Mouse (Mus musculus) right cerebral cortex, postnatal 4 days (tissue): ENCODE data around the gene B3galt6.

Experiments used
- DNase-seq: peaks from one replicate; pipeline ENCODE4 v3.0.0-alpha.2; 2022

B3galt6 gene

GRCm38 (mm10) chr4:155992241-155992905 lies at the start of gene B3galt6, which contains the start of gene Sdf4:
Gene B3galt6, minus strand, starts transcription at chr4:155992649.
Gene Sdf4, plus strand, starts transcription at chr4:155992872.
- peak; percentile 83 for DNase-seq

GRCm38 (mm10) chr4:156034901-156035300 lies 42.5 kb upstream of the B3galt6 start:
- DNase-seq, result no peak

GRCm38 (mm10) chr4:156034301-156034700 lies 41.9 kb upstream of the B3galt6 start:
- no peak for DNase-seq

- DNase-seq, result no peak
Measured at GRCm38 (mm10) chr4:156033476-156034119, 41.1 kb upstream of the B3galt6 start.

GRCm38 (mm10) chr4:156032856-156033255 lies 40.4 kb upstream of the B3galt6 start:
- DNase-seq, result no peak

GRCm38 (mm10) chr4:156031593-156032391 lies 39.3 kb upstream of the B3galt6 start:
- DNase-seq, result peak; percentile 71

GRCm38 (mm10) chr4:156031255-156031592 lies 38.8 kb upstream of the B3galt6 start:
- DNase-seq, result no peak

- DNase-seq, result no peak
Measured at GRCm38 (mm10) chr4:156030651-156031118, 38.2 kb upstream of the B3galt6 start.

- DNase-seq, result no peak
Measured at GRCm38 (mm10) chr4:156028580-156028979, 36.1 kb upstream of the B3galt6 start.

GRCm38 (mm10) chr4:156026013-156026412 lies 33.6 kb upstream of the B3galt6 start, which contains the start of gene Tnfrsf18:
Gene Tnfrsf18, plus strand, starts transcription at chr4:156026164.
- no peak for DNase-seq

GRCm38 (mm10) chr4:156024184-156024583 lies 31.7 kb upstream of the B3galt6 start:
- DNase-seq, result no peak

GRCm38 (mm10) chr4:156023520-156023919 lies 31.1 kb upstream of the B3galt6 start:
- DNase-seq, result no peak

GRCm38 (mm10) chr4:156021942-156022419 lies 29.5 kb upstream of the B3galt6 start:
- DNase-seq, result no peak

GRCm38 (mm10) chr4:156021381-156021780 lies 28.9 kb upstream of the B3galt6 start:
- DNase-seq, result no peak

GRCm38 (mm10) chr4:156019771-156020170 lies 27.3 kb upstream of the B3galt6 start:
- DNase-seq, result no peak

GRCm38 (mm10) chr4:156014436-156014835 lies 22.0 kb upstream of the B3galt6 start:
- DNase-seq, result no peak

GRCm38 (mm10) chr4:156013637-156014036 lies 21.2 kb upstream of the B3galt6 start, which contains the start of gene Tnfrsf4:
Gene Tnfrsf4, plus strand, starts transcription at chr4:156013843.
- no peak for DNase-seq

GRCm38 (mm10) chr4:156008369-156008768 lies 15.9 kb upstream of the B3galt6 start:
- no peak for DNase-seq

GRCm38 (mm10) chr4:156004109-156004508 lies 11.7 kb upstream of the B3galt6 start:
- DNase-seq, result no peak

GRCm38 (mm10) chr4:155993606-155994005 lies 1.2 kb upstream of the B3galt6 start:
- DNase-seq, result no peak

- peak; percentile 95 for DNase-seq
Measured at GRCm38 (mm10) chr4:155992906-155993547, 578 bp upstream of the B3galt6 start.

- no peak for DNase-seq
Measured at GRCm38 (mm10) chr4:155991908-155992230, 580 bp downstream of the B3galt6 start.
